Mouse (Mus musculus) heart, embryonic 10.5 days (tissue): Measurements from ENCODE around the gene Olfr1084. TPM values are rescaled to one million over a fixed set of nuclear protein-coding genes. Genes with fewer than 3 reads are reported as not detected.
"Not testable (repeated sequence)": the region's sequence is repeated elsewhere in the genome, so short reads cannot be mapped to it uniquely, and the experiment has no call there.

Experiments used
- DNase-seq: peaks from one replicate; pipeline ENCODE4 v3.0.0-alpha.2; 2017; ENCODE audit warnings: low spot score
- H3K27ac ChIP-seq: fragments of 300-500 bp; sonication (generic); 2 replicates; pipeline ENCODE4 v1.5.1; 2016; ENCODE audit warnings: mild to moderate bottlenecking
- H3K27me3 ChIP-seq: fragments of 300-500 bp; sonication (generic); 2 replicates; pipeline ENCODE4 v1.6.1; 2016; ENCODE audit warnings: mild to moderate bottlenecking; ENCODE audit not compliant: poor library complexity, insufficient read depth, severe bottlenecking
- H3K36me3 ChIP-seq: fragments of 300-500 bp; sonication (generic); 2 replicates; pipeline ENCODE4 v1.6.1; 2016; ENCODE audit warnings: mild to moderate bottlenecking, moderate library complexity
- H3K4me1 ChIP-seq: fragments of 300-500 bp; sonication (generic); 2 replicates; pipeline ENCODE4 v1.6.1; 2016; ENCODE audit warnings: mild to moderate bottlenecking
- H3K4me3 ChIP-seq: fragments of 300-500 bp; sonication (generic); 2 replicates; pipeline ENCODE4 v1.5.1; 2016; ENCODE audit warnings: mild to moderate bottlenecking, moderate library complexity
- H3K9me3 ChIP-seq: fragments of 300-500 bp; sonication (generic); 2 replicates; pipeline ENCODE4 v1.6.1; 2016; ENCODE audit warnings: mild to moderate bottlenecking, moderate library complexity
- WGBS: fragments of 180-500 bp; shearing (Covaris S2); methylation state at CpG from one replicate; pipeline ENCODE4 v1.1.7; 2016; 5-methylcytosine and 5-hydroxymethylcytosine counted together
- polyA plus RNA-seq: library from polyadenylated mRNA; unstranded; fragments of >200 nt; fragmentation: Nextera tagmentation; extraction: Ambion mirVana; gene quantifications from 2 replicates; pipeline ENCODE4 v1.2.1, GENCODE M21; 2016

The Olfr1084 gene
- not detected in 2 replicates for polyA plus RNA-seq

DNA sequence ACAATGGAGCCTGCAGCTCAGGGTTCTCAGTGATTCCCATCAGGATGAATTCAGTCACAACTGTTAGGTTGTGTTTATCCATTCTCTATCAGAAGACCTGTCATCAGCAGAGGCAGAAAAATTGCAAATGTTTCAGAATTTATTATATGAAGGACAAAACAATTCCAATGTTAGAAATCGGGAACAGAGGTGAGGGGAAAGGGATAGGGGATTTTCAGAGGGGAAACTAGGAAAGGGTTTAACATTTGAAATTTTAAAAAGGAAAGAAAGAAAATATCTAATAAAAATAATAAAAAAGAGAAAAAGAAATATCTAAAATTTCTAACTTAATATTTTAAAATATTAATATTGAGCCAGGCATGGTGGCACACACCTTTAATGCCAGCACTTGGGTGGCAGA lies at the start of gene Olfr1084:
Gene Olfr1084, minus strand, starts transcription at position 101 of the 400 bp plus-strand sequence.
- not testable (repeated sequence) for H3K27ac ChIP-seq, H3K4me3 ChIP-seq, DNase-seq, H3K27me3 ChIP-seq, H3K4me1 ChIP-seq, H3K9me3 ChIP-seq, H3K36me3 ChIP-seq
- WGBS, result 61% methylated on average over 1 of the region's 1 CpGs

DNA sequence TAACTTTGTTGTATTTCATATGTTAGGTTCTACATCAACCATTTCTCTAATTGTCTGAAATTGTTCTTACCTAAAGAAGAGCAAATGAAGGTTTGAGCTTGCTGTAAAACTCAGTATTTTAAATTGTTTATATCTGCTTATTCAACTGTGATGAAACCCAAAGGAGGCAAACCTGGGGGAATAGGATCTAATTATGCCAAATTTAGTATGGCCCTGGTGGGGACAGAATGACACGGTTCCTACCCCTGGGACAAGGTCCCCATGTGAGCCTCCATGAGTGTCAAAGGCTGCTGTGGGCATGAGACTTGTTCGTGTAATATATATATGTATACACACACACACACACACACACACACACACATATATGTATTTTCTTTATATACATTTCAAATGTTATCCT lies 40.5 kb upstream of the Olfr1084 start, which contains the start of gene Olfr1086:
Gene Olfr1086, minus strand, starts transcription at position 101 of the 400 bp plus-strand sequence.
- no peaks in the 10 kb centered on the region for H3K9me3 ChIP-seq
- H3K4me1 ChIP-seq, result no peaks in the 10 kb centered on the region
- no peak for DNase-seq
- no peaks in the 10 kb centered on the region for H3K27me3 ChIP-seq
- WGBS, result 78% methylated on average over 2 of the region's 2 CpGs
- H3K36me3 ChIP-seq, result no peaks in the 10 kb centered on the region
- H3K4me3 ChIP-seq, result no peak within 1 kb of the TSS
- no peak within 1 kb of the TSS for H3K27ac ChIP-seq

DNA sequence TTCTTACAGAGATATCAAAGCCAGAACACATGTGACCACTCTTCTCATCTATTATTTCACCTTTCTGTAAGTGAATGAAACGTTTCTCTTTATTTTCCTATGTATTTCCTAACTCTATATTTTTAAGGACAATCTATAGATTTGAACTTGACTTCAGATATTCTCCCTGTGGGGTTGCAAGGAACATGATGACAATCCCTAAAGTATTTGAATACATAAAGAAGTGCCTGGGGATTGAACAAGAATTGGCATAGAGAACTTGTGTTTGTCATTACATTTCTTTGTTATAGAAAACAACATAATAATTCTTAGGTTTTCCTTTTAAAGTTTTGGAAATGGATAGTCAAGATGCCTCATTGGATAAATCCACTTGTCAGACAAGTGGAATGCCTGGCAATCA lies 22.4 kb upstream of the Olfr1084 start, which contains the start of gene Olfr1085:
Gene Olfr1085, minus strand, starts transcription at position 101 of the 400 bp plus-strand sequence.
- H3K9me3 ChIP-seq, result no peaks in the 10 kb centered on the region
- DNase-seq, result no peak
- H3K27me3 ChIP-seq, result no peaks in the 10 kb centered on the region
- H3K4me3 ChIP-seq, result no peak within 1 kb of the TSS
- no peaks in the 10 kb centered on the region for H3K36me3 ChIP-seq
- H3K4me1 ChIP-seq, result no peaks in the 10 kb centered on the region
- WGBS, result 43% methylated on average over 1 of the region's 1 CpGs
- no peak within 1 kb of the TSS for H3K27ac ChIP-seq

DNA sequence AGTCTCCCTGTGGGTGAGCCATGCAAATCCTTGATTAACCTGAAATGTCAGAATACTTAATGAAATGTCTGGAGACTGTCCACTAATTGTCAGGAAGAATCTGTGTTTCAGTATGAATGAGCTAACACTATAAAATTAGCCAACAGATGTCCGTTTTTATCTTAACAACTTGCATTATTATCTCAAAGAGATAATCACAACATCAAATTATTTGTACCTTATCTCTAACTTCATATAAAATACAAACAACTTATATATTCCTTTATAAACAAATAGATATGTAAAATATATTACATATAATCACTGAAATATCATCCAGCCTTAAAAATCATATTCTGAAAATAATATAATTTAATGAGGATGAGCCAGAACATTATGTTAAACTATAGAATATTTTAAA lies 40.7 kb downstream of the Olfr1084 start, which contains the start of gene Olfr1082:
Gene Olfr1082, minus strand, starts transcription at position 101 of the 400 bp plus-strand sequence.
- H3K36me3 ChIP-seq, H3K27me3 ChIP-seq, H3K27ac ChIP-seq, H3K9me3 ChIP-seq, H3K4me3 ChIP-seq, H3K4me1 ChIP-seq, DNase-seq: not testable (repeated sequence)
- 46% methylated on average over 1 of the region's 1 CpGs for WGBS

Other genes with a start within 250 kb of the Olfr1084 start
- gene Olfr1061, start 225.7 kb downstream of the Olfr1084 start, polyA plus RNA-seq, result not detected in 2 replicates
- gene Olfr1062, start 213.0 kb downstream of the Olfr1084 start, polyA plus RNA-seq, result not detected in 2 replicates
- gene Olfr1065, start 189.1 kb downstream of the Olfr1084 start, polyA plus RNA-seq, result not detected in 2 replicates
- not detected in 2 replicates for gene Olfr1066, start 183.5 kb downstream of the Olfr1084 start, polyA plus RNA-seq
- not detected in 2 replicates for gene Olfr228, start 152.3 kb downstream of the Olfr1084 start, polyA plus RNA-seq
- gene Olfr1076, start 131.3 kb downstream of the Olfr1084 start, polyA plus RNA-seq, result not detected in 2 replicates
- gene Olfr1079, start 97.2 kb downstream of the Olfr1084 start, polyA plus RNA-seq, result not detected in 2 replicates
- gene Olfr1080, start 81.5 kb downstream of the Olfr1084 start, polyA plus RNA-seq, result not detected in 2 replicates
- gene Olfr1082, start 40.8 kb downstream of the Olfr1084 start, polyA plus RNA-seq, result not detected in 2 replicates
- not detected in 2 replicates for gene Olfr1085, start 22.3 kb upstream of the Olfr1084 start, polyA plus RNA-seq
- not detected in 2 replicates for gene Olfr1086, start 40.4 kb upstream of the Olfr1084 start, polyA plus RNA-seq
- gene Olfr1087, start 58.7 kb upstream of the Olfr1084 start, polyA plus RNA-seq, result not detected in 2 replicates
- gene Olfr1089, start 94.0 kb upstream of the Olfr1084 start, polyA plus RNA-seq, result not detected in 2 replicates
- not detected in 2 replicates for gene Olfr1090, start 119.3 kb upstream of the Olfr1084 start, polyA plus RNA-seq
- not detected in 2 replicates for gene Olfr1093, start 142.8 kb upstream of the Olfr1084 start, polyA plus RNA-seq
- not detected in 2 replicates for gene Olfr141, start 170.3 kb upstream of the Olfr1084 start, polyA plus RNA-seq
- gene Olfr1094, start 184.9 kb upstream of the Olfr1084 start, polyA plus RNA-seq, result not detected in 2 replicates
- gene Olfr1095, start 212.0 kb upstream of the Olfr1084 start, polyA plus RNA-seq, result not detected in 2 replicates
- gene Gm13723, start 235.1 kb upstream of the Olfr1084 start, polyA plus RNA-seq, result not detected in 2 replicates